Mouse (Mus musculus): ENCODE data around the gene Mroh8.
"Not testable (repeated sequence)": the region's sequence is repeated elsewhere in the genome, so short reads cannot be mapped to it uniquely, and the experiment has no call there.

Gene Mroh8

DNA sequence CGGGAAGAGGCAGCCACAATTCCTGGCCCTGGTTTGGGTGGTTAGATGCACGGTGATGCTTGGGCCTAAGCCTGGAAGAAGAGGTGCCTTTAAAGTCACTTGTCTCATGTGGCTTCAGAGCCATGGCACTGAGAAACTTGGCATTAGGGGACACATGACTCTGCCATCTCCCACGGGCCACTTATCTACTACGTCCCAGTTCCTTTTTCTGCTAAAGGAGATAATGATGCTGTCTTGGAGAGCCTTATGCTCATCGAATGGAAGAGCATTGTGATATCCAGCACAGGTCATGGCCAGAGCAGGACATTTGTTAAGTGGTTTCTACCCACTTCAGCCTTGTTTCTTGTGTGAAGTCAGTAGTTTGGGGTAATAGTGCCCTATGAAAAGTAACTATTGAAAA is 9.6 kb upstream of the Mroh8 start:
- no peak for DNase-seq (ENCODE audit: low read depth, low spot score)

DNA sequence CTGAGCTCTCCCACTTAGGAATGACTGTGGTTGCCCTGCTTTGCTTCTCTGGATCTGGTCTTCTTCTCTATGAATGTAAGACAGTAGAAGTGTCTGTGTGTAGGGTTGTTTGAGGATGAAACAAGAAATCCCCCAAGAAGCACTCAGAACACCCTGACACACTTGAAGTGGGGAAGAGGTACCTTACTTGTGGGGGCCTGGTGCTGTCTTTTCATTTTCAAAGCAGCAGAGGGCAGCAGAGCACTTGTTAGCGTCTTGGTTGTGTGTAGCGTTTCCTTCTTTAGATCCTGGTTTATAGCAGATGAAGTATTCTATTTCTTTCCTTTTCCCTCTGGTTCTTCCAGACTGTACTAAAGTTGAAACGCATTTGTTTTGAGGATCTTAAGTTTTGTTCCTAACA is 8.2 kb upstream of the Mroh8 start:
- DNase-seq (ENCODE audit: low read depth, low spot score), result peak; percentile 75

DNA sequence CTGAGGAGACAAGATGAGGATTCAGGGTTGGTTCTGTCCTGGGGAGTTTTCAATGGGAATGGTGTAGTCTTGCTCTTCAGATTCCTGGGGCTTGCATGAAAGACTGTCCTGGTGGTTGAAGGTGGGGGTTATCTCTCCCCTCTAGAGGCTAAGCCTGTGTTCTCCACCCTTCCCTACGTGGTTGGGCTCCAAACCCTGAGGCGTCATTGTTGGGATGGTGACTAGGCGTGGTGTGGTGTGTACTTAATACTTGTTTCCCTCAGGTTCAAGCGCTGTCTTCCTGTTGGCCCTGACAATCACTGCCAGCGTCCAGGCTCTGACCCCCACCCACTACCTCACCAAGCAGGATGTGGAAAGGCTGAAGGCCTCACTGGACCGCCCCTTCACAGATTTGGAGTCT is 4.0 kb upstream of the Mroh8 start:
- no peak for DNase-seq (ENCODE audit: low read depth, low spot score)

DNA sequence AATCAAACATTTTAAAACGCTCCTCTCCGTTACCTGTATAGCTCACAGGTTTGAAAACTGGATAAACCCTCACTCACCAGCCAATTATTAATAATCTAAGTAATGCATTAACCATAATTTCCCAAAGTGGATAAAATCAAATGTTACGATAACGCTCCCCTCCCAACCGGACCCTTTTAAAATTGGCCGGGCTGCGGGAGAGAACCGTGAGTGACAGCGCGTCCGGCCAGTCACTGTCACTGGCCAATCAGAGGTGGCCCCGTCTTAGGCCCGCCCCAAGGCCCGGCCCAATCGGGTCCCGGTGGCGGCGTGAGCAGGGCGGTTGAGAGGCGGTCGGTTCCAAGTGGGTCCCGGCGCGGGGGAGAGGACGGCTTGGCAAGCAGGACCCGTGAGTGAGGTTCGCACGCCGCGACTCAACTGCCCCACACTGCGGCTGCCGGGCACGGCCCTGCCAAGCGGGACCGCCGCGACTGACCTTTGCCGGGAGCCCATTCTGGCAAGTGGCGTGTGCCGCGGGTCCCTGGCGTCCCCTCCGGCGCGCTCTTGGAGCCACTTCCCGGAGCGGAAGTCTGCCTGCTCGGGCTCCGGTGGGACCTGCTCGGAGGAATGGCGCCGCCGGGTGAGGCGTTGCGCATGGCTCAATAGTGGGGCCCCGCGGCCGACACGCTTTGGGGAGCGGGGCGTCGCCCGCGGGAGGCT is 483 bp downstream of the Mroh8 start, which contains the start of gene Rpn2:
TSS of gene Rpn2 (plus strand) at position 301 of the 699 bp plus-strand sequence.
- peak; percentile 95 for DNase-seq (ENCODE audit: low read depth, low spot score)

DNA sequence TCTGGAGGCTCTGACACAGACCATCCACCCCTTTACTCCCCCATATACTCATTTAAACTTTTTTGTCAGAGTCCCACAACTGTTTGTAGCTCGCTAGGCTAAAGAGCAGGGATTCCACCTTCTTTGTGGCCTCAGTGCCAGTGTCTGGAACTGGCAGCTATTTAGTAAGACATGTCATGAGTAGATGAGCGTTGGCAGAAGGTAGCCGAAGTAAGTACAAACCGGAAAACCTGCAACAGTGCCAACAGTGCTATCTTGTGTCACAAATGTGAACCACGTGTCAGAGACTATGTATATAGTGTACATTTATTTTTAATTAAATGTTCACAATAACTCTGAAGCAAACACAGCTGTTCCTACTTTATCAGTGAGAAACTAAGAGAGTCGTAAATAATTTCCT is 15.5 kb downstream of the Mroh8 start:
- DNase-seq (ENCODE audit: low read depth, low spot score), result no peak

DNA sequence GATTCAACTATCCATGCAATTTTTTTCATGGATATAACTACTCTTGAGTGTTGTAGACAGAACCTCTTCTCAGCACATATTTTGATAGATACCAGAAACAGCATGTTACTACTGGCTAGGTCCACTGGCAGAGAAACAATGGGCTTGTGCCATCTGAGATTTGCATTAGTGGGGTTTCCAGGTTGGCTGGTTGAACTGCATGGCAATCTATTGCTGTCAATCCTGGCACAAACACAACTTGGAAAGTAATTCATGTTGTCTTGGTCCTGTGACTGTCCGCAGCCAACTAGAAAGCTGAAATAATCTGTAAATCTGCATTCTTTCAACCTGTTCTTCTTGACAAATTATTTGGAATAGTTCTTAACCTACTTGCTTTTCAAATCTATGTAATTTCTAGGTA is 16.2 kb downstream of the Mroh8 start:
- no peak for DNase-seq (ENCODE audit: low read depth, low spot score)

DNA sequence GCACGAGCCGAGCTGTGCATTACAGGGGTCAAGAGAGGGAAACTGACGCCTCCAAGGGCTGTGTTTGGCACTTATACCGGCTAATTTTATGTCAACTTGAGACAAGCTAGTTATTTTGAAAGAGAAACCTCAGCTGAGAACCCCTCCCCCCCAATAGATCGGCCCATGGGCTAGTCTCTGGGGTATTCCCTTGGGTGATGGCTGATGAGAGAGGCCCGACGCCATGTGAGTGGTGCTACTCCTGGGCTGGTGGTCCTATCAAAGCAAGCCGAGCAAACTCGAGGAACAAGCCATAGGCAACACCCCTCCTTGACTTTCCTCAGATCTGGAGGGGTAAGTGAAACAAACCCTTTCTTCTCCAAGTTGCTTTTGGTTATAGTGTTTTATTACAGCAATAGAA is 16.8 kb downstream of the Mroh8 start:
- DNase-seq (ENCODE audit: low read depth, low spot score), result no peak

DNA sequence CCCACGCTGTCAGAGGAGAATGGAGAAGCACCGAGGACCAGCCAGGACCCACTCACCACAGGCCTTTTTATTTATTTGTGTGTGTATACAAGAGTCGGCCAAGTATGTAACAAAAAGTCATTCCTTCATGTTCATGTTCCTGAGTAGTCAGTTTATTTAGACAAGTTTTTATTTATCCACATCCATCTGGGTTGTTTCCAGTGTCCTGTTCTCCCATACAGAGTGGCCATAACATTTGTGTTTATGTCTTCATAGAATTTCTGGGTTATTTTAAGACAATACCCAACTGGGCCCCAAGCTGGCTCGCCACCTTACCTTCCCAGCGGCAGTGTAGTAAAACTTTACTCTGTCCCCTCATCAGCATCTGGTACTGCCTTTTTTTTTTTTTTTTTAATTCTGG is 17.4 kb downstream of the Mroh8 start:
- no peak for DNase-seq (ENCODE audit: low read depth, low spot score)

DNA sequence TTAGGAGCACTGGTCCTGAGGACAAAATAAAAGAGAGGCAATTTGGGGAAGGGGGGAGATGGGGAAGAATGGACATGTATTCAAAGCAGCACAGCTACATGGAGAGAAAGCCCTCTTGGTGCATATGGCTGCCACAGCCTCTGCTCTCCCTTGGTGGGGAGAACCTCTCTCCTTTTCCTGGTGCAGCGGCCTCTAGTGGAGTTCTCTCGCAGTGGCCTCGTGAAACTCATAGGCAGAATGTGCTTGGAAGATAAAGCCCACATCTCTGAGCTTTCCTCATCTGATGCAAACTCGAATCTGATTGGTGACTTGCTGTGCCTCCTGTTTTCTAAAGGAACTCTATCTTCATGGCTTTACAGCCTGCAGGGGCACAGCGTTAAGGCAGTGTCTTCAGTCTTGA is 19.6 kb downstream of the Mroh8 start:
- DNase-seq (ENCODE audit: low read depth, low spot score), result peak; percentile 79

DNA sequence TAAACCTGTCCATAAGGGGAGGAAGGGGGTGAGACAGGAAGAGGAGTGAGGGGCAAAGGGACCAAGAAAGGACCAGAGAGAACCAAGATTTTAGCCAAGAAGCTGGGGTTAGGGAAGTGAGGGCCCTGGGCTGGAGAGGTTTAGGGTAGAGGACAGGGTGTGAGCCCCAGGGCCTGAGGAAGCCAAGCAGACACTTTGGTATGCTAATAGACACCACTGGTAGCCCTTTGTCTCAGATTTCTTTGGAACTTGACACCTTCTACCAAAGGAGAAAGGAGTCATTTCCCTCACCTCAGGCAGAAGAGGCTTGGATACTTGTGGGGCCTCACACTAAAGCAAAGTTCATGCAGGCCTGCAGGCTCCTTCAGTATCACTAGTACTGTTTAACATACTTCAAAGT is 31.2 kb downstream of the Mroh8 start:
- peak; percentile 26 for DNase-seq (ENCODE audit: low read depth, low spot score)

DNA sequence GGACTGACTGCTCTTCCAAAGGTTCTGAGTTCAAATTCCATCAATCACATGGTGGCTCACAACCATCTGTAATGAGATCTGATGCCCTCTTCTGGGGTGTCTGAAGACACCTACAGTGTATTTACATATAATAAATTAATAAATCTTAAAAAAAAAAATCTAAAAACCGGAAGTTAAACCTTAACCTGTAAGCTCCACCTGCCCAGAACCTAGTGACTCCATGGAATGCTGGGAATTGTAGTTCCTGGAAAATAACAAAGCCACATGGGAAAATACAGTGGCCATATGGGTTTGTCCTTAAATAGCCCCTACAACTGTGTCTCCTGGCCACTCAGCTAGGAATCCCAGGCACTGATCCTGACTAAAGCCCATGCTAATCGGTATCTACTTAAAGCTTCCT is 33.7 kb downstream of the Mroh8 start:
- DNase-seq (ENCODE audit: low read depth, low spot score), result peak; percentile 22

DNA sequence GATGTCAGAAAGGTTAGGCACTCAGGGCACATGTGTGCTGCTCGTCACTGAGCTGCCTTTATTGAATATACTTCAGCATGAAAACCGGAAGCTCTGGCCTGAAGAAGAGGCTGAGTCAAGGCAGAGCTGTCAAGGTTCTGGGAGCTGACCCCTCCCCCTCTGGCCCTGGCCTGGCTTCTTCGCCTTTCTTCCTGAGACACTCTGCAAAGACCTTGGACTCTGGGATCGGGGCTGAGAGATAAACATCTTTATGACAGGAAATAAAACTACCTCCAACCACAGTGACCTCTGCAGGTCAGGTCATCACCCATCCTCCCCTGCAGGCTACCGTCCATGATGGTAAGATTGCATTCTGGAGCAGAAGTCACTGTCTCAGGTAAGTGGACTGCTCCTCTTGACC is 34.3 kb downstream of the Mroh8 start:
- peak; percentile 9 for DNase-seq (ENCODE audit: low read depth, low spot score)

DNA sequence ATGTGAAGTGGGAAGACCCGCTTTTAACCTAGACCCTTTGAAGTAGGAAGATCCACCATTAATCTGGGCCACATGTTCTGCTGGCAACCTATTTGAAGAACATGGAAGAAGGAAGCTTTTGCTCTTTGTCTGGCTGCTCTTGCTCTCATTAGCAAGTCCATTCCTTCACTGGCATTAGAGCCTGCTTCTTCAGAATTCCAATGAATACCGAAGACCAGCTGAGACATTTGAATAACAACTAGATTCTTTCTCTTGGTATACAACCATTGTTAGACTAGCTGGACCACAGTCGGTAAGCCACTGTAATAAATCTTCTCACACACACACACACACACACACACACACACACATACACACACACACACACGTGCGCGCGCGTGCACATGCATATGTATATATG is 43.4 kb downstream of the Mroh8 start:
- no peak for DNase-seq (ENCODE audit: low read depth, low spot score)

DNA sequence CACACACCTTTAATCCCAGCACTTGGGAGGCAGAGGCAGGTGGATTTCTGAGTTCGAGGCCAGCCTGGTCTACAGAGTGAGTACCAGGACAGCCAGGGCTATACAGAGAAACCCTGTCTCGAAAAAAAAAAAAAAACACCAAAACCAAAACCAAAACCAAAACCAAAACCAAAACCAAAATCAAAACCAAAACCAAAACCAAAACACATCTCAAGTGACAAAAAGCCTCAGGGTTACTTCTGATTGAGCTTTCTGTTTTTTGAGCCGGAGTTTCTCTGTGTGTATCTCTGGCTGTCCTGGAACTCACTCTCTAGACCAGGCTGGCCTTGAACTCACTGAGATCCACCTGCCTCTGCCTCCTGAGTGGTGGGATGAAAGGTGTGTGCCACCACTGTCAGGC is 57.4 kb downstream of the Mroh8 start:
- DNase-seq (ENCODE audit: low read depth, low spot score), result not testable (repeated sequence)

DNA sequence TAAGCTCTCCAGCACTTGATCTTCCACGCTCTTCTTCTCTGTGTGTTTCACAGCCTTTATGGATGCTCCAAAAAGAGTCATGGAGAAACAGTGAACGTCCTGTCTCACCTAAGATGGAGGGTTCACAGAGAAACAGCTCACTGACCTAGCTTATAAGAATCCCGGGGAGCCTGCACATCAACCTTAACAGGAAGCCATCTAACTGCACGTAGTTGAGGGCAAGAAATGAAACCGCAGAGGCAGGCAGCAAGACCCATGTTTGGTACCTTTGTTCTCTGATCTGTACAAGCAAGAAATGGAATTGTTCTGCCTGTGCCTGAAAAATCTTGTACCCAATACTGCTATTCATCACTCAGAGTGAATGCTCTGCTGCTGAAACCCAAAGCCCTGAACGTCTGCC is 59.2 kb downstream of the Mroh8 start:
- no peak for DNase-seq (ENCODE audit: low read depth, low spot score)

DNA sequence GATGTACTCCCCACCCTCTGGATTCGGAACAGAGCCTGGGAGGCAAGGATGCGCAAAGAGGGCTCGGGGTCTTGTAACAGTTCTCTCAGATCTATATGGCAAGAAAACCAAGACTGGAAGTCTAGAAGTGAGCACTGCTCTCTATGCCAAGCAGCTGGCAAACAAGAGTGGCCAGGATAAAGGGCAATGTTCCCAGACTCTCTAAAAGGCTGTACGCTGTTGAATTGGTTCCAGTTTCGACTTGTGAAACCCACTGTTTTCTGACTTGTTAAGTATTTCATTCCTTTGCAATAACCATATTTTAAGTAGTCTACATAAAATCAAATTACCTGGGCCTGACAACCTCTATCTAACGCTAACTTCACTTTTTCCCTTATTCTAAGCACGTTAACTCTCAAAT is 67.6 kb downstream of the Mroh8 start:
- DNase-seq (ENCODE audit: low read depth, low spot score), result no peak

DNA sequence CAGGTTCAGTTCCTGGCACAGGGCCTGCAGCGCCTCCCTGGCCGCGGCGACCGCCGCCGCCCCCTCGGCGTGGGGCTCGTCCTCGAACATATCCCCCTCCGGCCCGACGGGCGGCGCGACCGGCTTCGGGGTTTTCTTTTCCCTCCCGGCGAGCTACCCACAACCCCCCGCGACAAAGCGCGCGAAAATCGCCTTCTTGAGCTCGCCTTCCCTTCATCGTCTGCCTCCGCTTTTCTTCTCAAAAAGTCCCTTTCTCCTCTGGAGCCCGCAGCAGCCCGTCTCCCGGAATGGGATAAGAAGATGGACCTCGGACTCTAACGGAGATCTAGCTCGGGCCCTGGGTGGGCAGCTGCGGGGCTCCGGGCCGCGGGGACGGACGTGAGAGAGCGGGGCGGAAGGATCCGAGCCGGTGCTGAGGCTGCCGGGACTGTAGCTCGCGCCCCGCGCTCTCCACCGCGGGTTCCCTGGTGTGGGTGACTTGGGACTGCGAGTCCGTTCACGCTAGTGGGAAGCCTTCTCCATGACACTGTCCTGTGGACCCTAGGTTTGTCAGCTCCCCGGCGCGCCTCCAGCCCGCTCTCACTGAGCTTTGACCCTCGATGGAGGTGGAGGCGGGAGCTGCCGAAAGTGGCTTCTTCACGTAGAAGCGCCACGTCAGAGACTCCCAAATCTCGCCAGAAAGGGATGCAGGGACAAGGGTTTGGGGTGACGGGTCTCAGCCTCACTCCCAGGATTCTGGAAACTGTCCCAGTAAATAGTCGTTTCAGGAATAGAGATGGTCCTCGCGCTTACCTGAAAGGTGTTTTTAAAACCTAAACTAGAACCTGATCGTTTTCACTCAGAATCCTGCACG is 74.8 kb downstream of the Mroh8 start, which contains the start of gene Rbl1:
TSS of gene Rbl1 (minus strand) at position 169 of the 853 bp plus-strand sequence.
- DNase-seq (ENCODE audit: low read depth, low spot score), result peak; percentile 90

DNA sequence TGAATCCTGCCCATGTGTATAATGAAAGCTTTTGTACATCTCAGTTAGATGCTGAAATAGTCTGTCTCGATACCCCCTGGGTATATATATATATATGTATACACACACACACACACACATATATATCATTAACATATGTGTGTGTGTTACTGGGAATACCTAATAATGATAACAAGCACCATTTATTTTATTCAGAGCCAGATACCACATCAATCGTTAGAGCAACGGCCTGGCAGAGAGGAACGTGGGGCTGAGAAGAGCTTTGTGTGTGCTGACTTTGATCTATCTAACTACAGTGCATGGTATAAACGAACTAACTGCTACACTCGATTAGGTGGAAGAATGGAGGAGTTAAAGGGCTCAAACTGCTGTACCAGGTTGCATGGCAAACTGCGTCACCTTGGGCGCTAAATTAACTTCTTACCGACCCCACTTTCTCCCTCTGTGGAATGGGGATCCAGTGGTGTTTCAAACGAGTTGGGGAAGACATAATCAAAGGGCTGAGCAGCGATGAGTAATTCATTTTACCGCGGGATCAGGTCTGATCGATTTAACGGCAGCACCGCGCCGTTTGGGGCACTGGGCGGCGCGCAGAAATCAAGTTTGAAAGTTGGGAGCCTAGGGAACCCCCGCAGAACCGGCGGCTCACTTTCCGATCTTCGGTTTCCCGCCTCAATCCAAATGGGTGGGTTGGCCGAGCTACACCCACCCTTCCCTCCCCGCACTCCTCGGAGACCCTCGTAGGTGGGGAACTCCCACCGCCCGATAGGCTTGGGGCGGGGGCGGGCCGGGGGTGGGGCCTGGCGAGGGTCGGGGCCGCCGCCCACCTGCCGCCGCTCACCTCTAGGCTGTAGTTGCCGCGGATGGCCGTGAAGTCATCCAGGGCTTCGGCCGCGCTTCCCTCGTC is 75.6 kb downstream of the Mroh8 start:
- DNase-seq (ENCODE audit: low read depth, low spot score), result peak; percentile 60

DNA sequence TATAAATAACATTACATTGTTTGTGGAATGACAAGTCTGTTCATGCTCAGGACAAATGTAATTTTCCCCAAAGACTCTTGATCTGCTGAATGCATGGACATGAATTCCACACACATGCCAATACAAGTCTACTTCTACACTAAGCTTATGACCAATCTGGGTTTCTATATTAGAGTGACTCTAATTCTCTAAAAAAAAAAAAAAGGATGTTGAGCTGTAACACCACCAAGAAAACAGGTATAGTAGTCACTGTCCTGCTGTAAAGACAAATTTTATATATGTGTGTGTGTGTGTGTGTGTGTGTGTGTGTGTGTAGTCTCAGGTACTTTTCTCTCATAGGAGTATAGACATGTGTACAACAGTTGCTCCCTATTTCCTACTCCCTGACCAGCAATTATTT is 76.3 kb downstream of the Mroh8 start:
- DNase-seq (ENCODE audit: low read depth, low spot score), result no peak

DNA sequence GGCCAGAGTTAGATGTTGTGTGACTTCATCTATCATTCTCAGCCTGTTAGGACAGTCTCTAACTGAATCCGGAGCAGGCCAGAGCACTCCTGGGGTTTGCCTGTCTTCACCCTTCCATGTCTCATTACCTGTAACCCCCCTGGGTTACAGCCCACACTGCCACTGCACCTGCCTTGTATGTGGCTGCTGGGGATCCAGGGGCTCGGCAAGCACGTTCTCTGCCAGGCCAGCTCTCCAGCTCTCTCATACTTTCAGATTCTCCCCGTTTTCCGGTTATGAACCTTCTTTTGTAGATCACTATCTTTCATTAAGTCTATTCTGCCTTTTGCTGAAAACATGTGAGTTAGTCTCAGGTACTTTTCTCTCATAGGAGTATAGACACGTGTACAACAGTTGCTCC is 77.0 kb downstream of the Mroh8 start:
- DNase-seq (ENCODE audit: low read depth, low spot score), result no peak

DNA sequence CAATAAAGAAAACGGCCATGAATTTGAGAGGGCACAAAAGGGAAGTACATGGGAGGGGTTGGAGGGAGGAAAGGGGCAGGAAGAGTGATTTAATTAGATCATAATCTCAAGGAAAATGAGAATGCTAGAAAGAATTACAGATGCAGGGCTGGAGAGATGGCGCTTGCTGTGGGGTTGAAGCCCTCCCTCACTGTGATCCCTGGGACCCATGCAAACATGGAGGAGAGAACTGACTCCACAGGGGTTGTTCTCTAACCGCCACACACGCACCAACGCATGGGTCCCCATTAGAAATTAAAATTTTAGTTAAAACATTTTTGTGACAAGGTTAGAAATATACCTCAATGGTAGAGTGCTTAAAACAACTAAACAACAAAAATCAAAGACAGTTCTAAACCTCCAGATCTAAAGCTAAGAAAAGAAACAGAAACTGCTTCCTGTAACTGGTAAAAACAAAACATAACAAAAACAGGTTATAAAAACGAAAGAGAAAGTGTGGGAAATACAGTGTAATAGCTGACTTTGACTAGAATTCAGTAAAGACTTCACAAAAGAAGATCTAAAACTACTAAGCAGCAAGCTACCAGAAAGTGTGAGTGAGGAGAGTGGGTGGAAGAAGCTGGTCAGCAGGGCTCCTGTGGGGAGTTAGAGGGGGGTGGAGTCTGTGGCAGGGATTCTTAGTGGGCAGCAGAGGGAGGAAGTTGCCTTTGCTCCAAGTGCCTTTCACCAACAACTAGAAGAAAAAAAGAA is 78.1 kb downstream of the Mroh8 start:
- DNase-seq (ENCODE audit: low read depth, low spot score), result peak; percentile 49
